Mouse (Mus musculus) retina, postnatal 7 days (tissue): ENCODE results near the gene Vmn2r36.
"Not testable (repeated sequence)": the region's sequence is repeated elsewhere in the genome, so short reads cannot be mapped to it uniquely, and the experiment has no call there.

Experiments used
- DNase-seq: peaks from one replicate; pipeline ENCODE4 v3.0.0-alpha.2; 2012; ENCODE audit warnings: low read depth, low spot score

The Vmn2r36 gene

DNA sequence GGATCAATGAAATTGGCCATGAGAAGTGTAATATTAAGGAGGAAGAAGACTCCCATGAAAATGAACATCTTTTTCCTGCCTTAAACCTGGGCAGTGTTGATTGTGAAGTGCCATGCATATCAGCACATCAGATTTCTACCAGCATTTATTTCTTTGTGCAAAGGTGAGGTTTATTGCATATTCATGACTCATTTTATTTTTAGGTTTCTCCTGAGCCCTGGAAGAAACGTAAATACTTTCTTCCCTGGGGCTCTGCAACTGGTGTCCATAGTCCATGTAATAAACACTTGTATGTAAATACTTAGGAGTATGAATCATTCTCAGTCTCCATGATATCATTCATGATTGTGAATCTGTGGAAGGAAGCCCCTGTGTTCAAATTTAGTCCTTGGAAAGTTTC, at the start of gene Vmn2r36:
Gene Vmn2r36, minus strand, starts transcription at position 101 of the 400 bp plus-strand sequence.
- DNase-seq, result not testable (repeated sequence)
